Mouse (Mus musculus) ES-Bruce4 (cell line): Measurements from ENCODE around the gene Podxl2.

Source experiments
- CTCF ChIP-seq: IDR thresholded peaks from one replicate; pipeline ENCODE4 v1.8.1; 2011; ENCODE audit warnings: low read depth, low read length
- EP300 ChIP-seq: IDR thresholded peaks from 2 replicates; pipeline ENCODE4 v1.6.1; 2011; ENCODE audit warnings: low read depth, low read length; ENCODE audit not compliant: insufficient read depth
- POLR2A ChIP-seq: IDR thresholded peaks from one replicate; pipeline ENCODE4 v1.8.1; 2011; ENCODE audit warnings: low read length; ENCODE audit not compliant: insufficient read depth

GRCm38 (mm10) chr6:88811880-88812400 lies 62.9 kb downstream of the Podxl2 start:
- no peak for TF ChIP-seq CTCF
- no peak for TF ChIP-seq EP300
- no peak for TF ChIP-seq POLR2A
